Mouse (Mus musculus) forebrain, embryonic 13.5 days (tissue): ENCODE data around the gene Rgs9. TPM values are rescaled to one million over a fixed set of nuclear protein-coding genes. Genes with fewer than 3 reads are reported as not detected.
"Not testable (repeated sequence)": the region's sequence is repeated elsewhere in the genome, so short reads cannot be mapped to it uniquely, and the experiment has no call there.

Experiments
- ATAC-seq: fragments of 200-750 bp; cut with Nextera tagmentation; 2 replicates; pipeline ENCODE4 v1.8.0; 2017
- H3K27ac ChIP-seq: fragments of 300-500 bp; sonication (generic); 2 replicates; pipeline ENCODE4 v1.5.1; 2015; ENCODE audit warnings: inconsistent platforms, mild to moderate bottlenecking, moderate library complexity
- H3K27me3 ChIP-seq: fragments of 300-500 bp; sonication (generic); 2 replicates; pipeline ENCODE4 v1.6.1; 2015; ENCODE audit warnings: mild to moderate bottlenecking, inconsistent platforms
- H3K36me3 ChIP-seq: fragments of 300-500 bp; sonication (generic); 2 replicates; pipeline ENCODE4 v1.6.1; 2015; ENCODE audit warnings: mild to moderate bottlenecking, inconsistent platforms; ENCODE audit not compliant: poor library complexity, severe bottlenecking
- H3K4me1 ChIP-seq: fragments of 300-500 bp; sonication (generic); 2 replicates; pipeline ENCODE4 v1.6.1; 2015; ENCODE audit warnings: inconsistent platforms
- H3K4me2 ChIP-seq: fragments of 300-500 bp; sonication (generic); 2 replicates; pipeline ENCODE4 v1.6.1; 2015; ENCODE audit warnings: inconsistent platforms, mild to moderate bottlenecking, moderate library complexity
- H3K4me3 ChIP-seq: fragments of 300-500 bp; sonication (generic); 2 replicates; pipeline ENCODE4 v1.5.1; 2015; ENCODE audit warnings: mild to moderate bottlenecking, inconsistent platforms
- H3K9ac ChIP-seq: fragments of 300-500 bp; sonication (generic); 2 replicates; pipeline ENCODE4 v1.6.1; 2015; ENCODE audit warnings: mild to moderate bottlenecking, inconsistent platforms
- H3K9me3 ChIP-seq: fragments of 300-500 bp; sonication (generic); replicated peaks from 2 replicates; pipeline ENCODE4 v1.6.1; 2016; ENCODE audit warnings: inconsistent platforms
- WGBS: fragments of 180-500 bp; shearing (Covaris S2); methylation state at CpG from one replicate; pipeline ENCODE4 v1.1.7; 2015; 5-methylcytosine and 5-hydroxymethylcytosine counted together
- polyA plus RNA-seq: library from polyadenylated mRNA; unstranded; fragments of >200 nt; fragmentation: Nextera tagmentation; extraction: Ambion mirVana; gene quantifications from 2 replicates; pipeline ENCODE4 v1.2.1, GENCODE M21; 2015

Gene Rgs9
- polyA plus RNA-seq, 1 experiment from 2014 or later = 3.0 TPM

DNA sequence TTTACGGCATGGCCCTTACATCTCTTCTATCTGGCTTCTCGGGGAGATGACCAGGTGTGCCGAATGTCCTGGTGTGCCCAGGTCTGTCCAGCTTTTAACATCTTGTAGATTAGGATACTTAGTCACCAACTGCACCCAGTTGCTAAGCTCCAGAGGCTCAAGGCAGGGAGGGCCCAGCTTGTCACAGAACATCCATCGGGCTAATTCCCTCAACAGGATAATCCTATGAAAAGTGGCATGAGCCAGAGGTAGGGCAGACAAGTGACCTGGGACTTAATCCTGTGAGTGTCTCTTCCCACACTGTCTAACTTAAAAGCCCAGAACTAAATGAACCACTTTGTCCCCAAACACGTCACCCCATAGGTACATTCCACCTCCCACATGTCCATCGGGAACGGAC is 898 bp downstream of the Rgs9 start:
- no peak for ATAC-seq
- H3K4me2 ChIP-seq = peak overlapping the region; percentile 74
- H3K9me3 ChIP-seq = no peaks in the 10 kb centered on the region
- H3K4me3 ChIP-seq = no peak overlapping the region
- no peak overlapping the region for H3K9ac ChIP-seq
- H3K4me1 ChIP-seq = peaks cover 10% of the 10 kb centered on the region
- H3K36me3 ChIP-seq = no peaks in the 10 kb centered on the region
- 0 out of 2 replicates have a peak, but pooled peaks cover 12% of the 10 kb centered on the region for H3K27me3 ChIP-seq
- WGBS = 83% methylated on average over 7 of the region's 7 CpGs
- no peak overlapping the region for H3K27ac ChIP-seq

DNA sequence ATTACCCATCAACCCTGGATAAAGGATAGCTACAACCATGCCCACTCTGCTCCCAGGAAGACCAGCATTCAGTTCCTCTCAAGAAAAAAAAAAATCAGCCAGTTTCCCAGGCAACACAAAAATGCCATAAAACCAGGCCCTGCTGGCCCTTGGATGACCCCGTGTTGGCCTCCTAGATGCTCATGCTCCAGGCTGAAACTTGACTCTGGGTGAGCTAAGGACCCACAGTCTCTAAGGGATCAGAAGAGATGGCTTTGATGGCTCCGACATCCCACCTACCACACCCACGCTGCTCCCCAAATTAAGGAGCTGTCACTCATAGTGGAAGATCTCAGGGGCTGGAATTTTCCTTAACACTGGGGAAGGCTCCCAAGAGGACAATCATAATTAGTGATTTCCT is 5.9 kb downstream of the Rgs9 start:
- Histone ChIP-seq H3K36me3 (no peaks in the 10 kb centered on the region), H3K27me3 (0 out of 2 replicates have a peak, but pooled peaks cover 8% of the 10 kb centered on the region), H3K4me3 (no peak overlapping the region), H3K9me3 (no peaks in the 10 kb centered on the region), H3K4me1 (no peaks in the 10 kb centered on the region; the same call in 1 of the 2 replicates), H3K27ac (no peak overlapping the region), H3K4me2 (no peak overlapping the region), H3K9ac (no peak overlapping the region)
- 86% methylated on average over 3 of the region's 3 CpGs for WGBS
- ATAC-seq = no peak

DNA sequence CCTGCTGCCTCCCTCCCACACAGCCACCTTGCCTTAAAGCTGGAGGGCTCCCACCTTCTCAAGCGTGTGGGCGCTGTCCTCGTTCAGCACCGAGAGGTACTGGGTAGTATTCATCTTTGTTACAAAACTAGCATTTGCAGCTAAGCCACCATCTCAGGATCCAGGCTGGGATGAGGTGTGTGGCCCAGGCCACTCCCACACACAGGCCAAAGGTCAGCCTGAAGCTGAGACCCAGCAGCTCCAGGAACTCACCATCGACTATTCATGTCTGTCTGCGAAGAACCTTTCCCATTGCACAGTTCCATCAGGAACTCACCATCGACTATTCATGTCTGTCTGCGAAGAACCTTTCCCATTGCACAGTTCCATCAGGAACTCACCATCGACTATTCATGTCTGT is 8.6 kb downstream of the Rgs9 start:
- not testable (repeated sequence) for H3K36me3 ChIP-seq, H3K9ac ChIP-seq, H3K27ac ChIP-seq, H3K4me2 ChIP-seq, H3K27me3 ChIP-seq, H3K4me3 ChIP-seq, H3K4me1 ChIP-seq, ATAC-seq, H3K9me3 ChIP-seq
- 90% methylated on average over 9 of the region's 9 CpGs for WGBS

DNA sequence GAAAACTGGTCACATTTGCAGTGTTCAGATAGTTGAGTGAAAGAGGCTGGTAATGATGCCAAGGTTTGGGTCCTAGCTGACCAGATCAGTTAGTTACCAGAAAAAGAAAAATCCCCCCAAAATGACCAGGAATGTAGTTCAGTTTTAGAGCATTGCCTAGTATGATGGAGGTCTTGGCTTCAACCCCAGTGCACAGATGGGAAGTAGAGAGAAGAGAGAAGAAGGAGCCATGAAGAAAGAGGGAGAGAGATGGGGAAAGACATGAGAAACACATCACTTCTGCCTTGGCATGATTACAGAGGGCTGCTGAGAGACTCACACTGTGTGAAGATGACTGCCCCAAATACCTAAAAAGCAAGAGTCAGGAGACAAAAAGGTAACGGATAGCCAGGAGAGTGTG is 13.1 kb downstream of the Rgs9 start:
- no peak overlapping the region for H3K9ac ChIP-seq
- H3K27me3 ChIP-seq = no peaks in the 10 kb centered on the region
- no peak overlapping the region for H3K27ac ChIP-seq
- no peaks in the 10 kb centered on the region for H3K9me3 ChIP-seq
- ATAC-seq = no peak
- WGBS = 100% methylated on average over 1 of the region's 1 CpGs
- no peak overlapping the region for H3K4me3 ChIP-seq
- H3K4me1 ChIP-seq = no peaks in the 10 kb centered on the region
- H3K36me3 ChIP-seq = no peaks in the 10 kb centered on the region
- H3K4me2 ChIP-seq = no peak overlapping the region

DNA sequence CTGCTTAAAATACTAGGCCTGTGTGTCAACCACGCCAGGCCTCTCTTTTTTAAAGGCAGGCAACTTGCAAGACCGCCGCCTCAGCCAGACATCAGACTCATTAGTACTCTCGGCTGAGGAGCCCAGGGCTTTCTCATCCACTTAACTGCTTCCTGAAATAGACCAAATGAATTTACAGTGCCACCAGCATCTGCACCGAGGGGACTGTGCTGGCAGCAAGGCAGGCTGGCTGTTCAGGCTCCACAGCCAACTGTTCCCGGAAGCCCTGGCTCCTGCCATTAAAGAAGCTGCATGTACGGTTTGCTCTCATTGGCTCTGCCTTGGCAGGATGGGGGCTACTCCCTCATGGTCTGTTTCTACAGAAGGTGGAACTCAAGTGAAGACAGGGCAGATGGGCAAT is 19.7 kb downstream of the Rgs9 start:
- Histone ChIP-seq H3K9ac (no peak overlapping the region), H3K27me3 (no peaks in the 10 kb centered on the region), H3K4me1 (no peaks in the 10 kb centered on the region), H3K4me3 (no peak overlapping the region), H3K27ac (no peak overlapping the region), H3K9me3 (no peaks in the 10 kb centered on the region), H3K4me2 (no peak overlapping the region), H3K36me3 (no peaks in the 10 kb centered on the region)
- WGBS = 78% methylated on average over 7 of the region's 7 CpGs
- peak; percentile 16; the same call in 1 of the 2 replicates for ATAC-seq

DNA sequence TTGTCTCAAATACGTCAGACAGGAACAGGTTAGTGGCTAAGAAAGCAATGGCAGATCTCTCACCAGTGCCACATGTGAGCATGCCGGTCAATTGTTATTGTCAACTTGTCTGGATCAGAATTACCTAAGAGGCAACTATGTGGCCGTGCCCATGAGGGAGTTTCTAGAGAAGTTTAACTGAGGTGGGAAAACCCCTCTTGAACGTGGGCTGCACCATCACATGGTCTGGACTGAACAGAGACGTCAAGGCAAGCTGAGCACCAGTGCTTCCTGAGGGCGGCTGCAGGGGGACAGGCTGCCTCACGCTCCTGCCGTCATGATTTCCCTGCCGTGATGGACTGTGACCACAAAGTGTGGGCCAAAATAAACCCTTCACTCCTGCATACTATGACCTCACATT is 26.5 kb downstream of the Rgs9 start:
- no peaks in the 10 kb centered on the region for H3K9me3 ChIP-seq
- H3K9ac ChIP-seq = no peak overlapping the region
- WGBS = 88% methylated on average over 9 of the region's 9 CpGs
- H3K4me2 ChIP-seq = no peak overlapping the region
- H3K4me1 ChIP-seq = no peaks in the 10 kb centered on the region; the same call in 1 of the 2 replicates
- no peak for ATAC-seq
- H3K36me3 ChIP-seq = no peaks in the 10 kb centered on the region
- H3K4me3 ChIP-seq = no peak overlapping the region
- H3K27ac ChIP-seq = no peak overlapping the region
- H3K27me3 ChIP-seq = no peaks in the 10 kb centered on the region

DNA sequence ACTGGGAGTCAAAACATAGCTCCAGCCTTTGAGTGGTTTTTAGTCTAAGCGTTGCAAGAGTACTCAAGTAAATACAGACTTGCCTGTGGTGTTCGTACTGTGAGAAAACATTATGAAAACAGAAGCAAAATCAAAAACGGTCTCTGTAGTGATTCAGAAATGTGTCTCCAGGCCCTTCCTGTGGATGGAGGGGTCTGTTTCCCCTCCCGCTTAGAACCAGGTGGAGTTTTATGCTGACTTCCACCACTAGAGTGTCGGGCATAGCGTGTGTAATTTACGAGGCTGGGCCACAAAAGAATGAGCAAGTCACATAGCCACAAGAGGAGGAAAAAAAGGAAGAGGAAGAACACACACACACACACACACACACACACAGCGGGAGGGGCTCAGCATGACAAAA is 27.6 kb downstream of the Rgs9 start:
- H3K36me3 ChIP-seq = no peaks in the 10 kb centered on the region
- WGBS = 75% methylated on average over 8 of the region's 8 CpGs
- no peak overlapping the region for H3K4me3 ChIP-seq
- ATAC-seq = no peak
- H3K9me3 ChIP-seq = no peaks in the 10 kb centered on the region
- H3K4me2 ChIP-seq = no peak overlapping the region
- H3K27me3 ChIP-seq = no peaks in the 10 kb centered on the region
- H3K9ac ChIP-seq = no peak overlapping the region
- no peak overlapping the region for H3K27ac ChIP-seq
- no peaks in the 10 kb centered on the region; the same call in 1 of the 2 replicates for H3K4me1 ChIP-seq

DNA sequence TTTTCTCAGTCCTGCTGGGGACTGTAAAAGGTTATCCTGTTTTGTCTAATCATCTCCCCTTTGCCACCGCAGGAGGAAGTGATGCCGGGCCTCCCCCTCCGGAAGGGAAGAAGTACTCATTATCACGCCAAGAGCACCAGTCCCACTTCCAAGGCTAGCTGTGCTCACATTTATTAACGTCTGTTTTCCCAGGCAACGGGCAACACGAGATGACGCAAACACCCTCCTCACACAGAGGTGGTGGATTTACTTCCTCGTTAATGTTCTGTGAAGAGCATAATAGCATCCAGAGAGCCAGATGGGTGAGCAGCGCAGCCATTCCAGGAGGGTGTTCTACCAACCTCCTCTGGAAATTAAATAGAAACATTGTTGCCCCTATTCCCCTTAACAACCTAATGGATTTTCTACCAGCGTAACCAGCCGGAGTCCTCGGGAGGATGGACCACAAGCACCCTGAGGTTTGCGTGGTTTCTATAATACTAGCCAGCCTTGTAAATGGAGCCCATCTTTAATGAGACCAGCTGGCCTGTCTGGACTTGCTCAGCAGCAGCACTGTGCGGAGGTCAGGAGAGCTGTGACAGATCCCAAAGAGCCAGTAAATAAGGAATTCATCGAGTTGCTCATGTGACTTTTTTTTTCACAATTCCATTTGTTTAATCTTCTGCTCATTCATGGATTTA is 28.1 kb downstream of the Rgs9 start:
- no peak; the same call in 1 of the 2 replicates for ATAC-seq
- no peaks in the 10 kb centered on the region for H3K9me3 ChIP-seq
- H3K9ac ChIP-seq = no peak overlapping the region
- 53% methylated on average over 16 of the region's 16 CpGs for WGBS
- no peaks in the 10 kb centered on the region for H3K36me3 ChIP-seq
- no peaks in the 10 kb centered on the region; the same call in 1 of the 2 replicates for H3K4me1 ChIP-seq
- peak overlapping the region; percentile 20; the same call in 1 of the 2 replicates for H3K27ac ChIP-seq
- H3K4me2 ChIP-seq = no peak overlapping the region
- no peaks in the 10 kb centered on the region for H3K27me3 ChIP-seq
- H3K4me3 ChIP-seq = no peak overlapping the region

DNA sequence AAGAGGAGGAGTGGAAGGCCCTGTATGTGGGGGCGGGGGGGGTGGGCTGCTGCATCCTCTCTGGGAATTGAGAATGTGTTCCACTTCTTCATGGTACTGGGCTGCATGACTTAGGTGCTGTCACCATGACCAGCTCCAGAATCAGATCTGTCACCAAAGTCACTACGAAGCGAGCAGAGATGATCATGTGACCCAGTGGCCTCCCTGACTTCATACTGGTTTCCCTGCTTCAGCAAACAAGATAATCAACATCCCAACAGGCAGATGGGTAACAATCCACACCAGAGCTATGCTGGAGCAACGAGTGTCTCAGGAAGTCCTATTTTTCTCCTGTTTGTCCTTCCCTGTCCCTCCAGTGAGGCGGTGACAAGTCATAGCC is 28.7 kb downstream of the Rgs9 start:
- H3K9ac ChIP-seq = no peak overlapping the region
- no peak for ATAC-seq
- H3K27ac ChIP-seq = peak overlapping the region; percentile 20; the same call in 1 of the 2 replicates
- no peaks in the 10 kb centered on the region for H3K9me3 ChIP-seq
- H3K4me1 ChIP-seq = no peaks in the 10 kb centered on the region; the same call in 1 of the 2 replicates
- H3K4me2 ChIP-seq = no peak overlapping the region
- H3K27me3 ChIP-seq = no peaks in the 10 kb centered on the region
- H3K4me3 ChIP-seq = no peak overlapping the region
- WGBS = 74% methylated on average over 5 of the region's 5 CpGs
- H3K36me3 ChIP-seq = no peaks in the 10 kb centered on the region

DNA sequence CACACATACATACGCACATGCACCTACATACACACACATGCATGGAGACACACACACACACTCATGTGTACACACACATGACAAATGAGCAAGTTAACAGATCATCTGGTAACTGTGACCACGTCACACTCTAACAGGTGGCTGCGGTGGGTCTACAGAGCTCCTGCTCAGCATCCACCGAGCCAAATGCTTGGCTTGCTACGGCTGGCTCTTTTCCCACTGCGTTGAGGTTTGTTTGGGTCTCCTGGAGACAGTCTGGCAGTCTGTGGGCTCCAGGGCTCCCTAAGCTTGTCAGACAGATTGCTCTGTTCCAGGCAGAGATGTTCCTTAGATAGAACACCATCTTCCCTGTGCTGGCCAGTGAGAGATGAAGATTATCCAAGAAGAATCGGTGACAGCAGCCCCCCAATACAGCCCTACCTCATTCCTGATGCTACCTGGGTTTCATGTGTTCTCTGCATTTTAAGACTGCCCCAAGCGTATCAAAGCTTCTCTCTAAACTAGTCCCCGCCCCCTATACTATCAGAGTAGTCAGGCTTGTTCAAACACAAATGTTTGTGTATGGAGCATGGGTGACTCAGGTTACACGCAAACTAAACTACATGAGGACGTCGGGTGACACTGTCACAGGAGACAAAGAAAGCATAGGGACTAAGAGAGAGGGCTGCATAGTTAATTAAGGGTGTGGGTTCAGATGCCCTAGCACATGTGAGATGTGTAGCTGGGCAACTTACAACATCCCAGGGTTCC is 31.6 kb downstream of the Rgs9 start:
- Histone ChIP-seq H3K27me3 (no peaks in the 10 kb centered on the region), H3K9ac (no peak overlapping the region), H3K4me3 (no peak overlapping the region), H3K4me1 (no peaks in the 10 kb centered on the region; the same call in 1 of the 2 replicates), H3K9me3 (no peaks in the 10 kb centered on the region), H3K27ac (no peak overlapping the region), H3K4me2 (no peak overlapping the region), H3K36me3 (no peaks in the 10 kb centered on the region)
- ATAC-seq = no peak
- 82% methylated on average over 12 of the region's 12 CpGs for WGBS

DNA sequence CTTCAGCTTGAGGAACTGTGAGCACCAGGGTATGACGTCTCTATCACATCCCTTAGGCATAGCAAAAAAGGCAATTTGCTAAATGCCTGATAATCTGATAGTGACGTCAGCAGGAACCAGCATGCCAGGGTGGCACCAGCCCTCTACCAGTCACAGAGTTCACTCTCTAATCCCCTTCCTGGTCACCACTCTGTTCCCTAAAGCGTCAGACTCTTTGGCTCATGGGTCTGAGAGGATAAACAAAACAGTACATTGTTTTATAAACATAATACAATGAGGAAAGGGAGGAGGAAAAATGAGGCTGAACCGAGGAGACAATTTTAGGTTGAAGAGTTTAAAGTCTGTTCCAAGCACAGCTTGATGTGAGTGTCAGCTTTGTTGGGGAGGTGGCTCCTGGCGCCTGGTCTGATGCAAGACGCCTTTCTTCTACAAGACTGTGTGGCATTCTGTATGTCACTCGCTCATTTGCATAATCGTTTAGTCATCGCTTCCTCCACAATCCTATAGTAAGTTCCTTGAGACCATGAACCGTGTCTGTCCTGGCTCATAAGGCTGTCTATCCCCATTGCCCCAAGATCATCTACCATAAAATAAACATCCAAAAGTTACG is 33.7 kb downstream of the Rgs9 start:
- H3K27ac ChIP-seq = no peak overlapping the region

DNA sequence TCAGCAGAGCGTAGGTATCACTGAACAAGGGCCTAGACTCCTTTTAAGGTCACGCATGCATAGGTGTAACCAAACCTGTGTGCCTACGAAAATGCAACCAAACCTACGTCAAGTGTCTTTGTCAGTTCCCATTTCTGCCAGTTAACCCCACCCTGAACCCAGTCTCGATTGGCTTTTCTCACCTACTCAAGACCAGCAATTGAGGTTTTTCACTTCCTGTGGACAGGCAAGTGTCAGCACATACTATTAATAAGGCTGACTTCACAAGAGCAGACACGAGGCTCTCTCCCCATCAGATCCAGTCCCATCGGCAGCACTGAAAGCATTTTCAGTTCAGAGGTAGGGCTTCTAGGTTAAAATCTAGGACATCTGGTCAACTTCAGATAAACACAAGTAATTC is 37.4 kb downstream of the Rgs9 start:
- Histone ChIP-seq H3K9ac (no peak overlapping the region), H3K27ac (no peak overlapping the region), H3K36me3 (no peaks in the 10 kb centered on the region), H3K9me3 (no peaks in the 10 kb centered on the region), H3K4me1 (no peaks in the 10 kb centered on the region), H3K27me3 (no peaks in the 10 kb centered on the region), H3K4me3 (no peak overlapping the region), H3K4me2 (no peak overlapping the region)
- WGBS = 94% methylated on average over 7 of the region's 7 CpGs
- no peak for ATAC-seq

More for the DNA sequence above, 33.7 kb downstream of the Rgs9 start:
- H3K9me3 ChIP-seq = no peaks in the 10 kb centered on the region
- H3K36me3 ChIP-seq = no peaks in the 10 kb centered on the region
- H3K4me2 ChIP-seq = no peak overlapping the region
- ATAC-seq = no peak
- H3K27me3 ChIP-seq = no peaks in the 10 kb centered on the region
- no peak overlapping the region for H3K9ac ChIP-seq
- no peaks in the 10 kb centered on the region; the same call in 1 of the 2 replicates for H3K4me1 ChIP-seq
- H3K4me3 ChIP-seq = no peak overlapping the region
- WGBS = 70% methylated on average over 11 of the region's 11 CpGs
